Mouse (Mus musculus) lung, postnatal 0 days (tissue): Measurements from ENCODE around the gene Icam5.

ENCODE experiments used
- CTCF ChIP-seq: IDR thresholded peaks from 2 replicates; pipeline ENCODE4 v1.5.1; 2016; ENCODE audit warnings: antibody characterized with exemption, mild to moderate bottlenecking
- EP300 ChIP-seq: IDR thresholded peaks from 2 replicates; pipeline ENCODE4 v1.6.1; 2016; ENCODE audit warnings: antibody characterized with exemption, mild to moderate bottlenecking, control low read depth

DNA sequence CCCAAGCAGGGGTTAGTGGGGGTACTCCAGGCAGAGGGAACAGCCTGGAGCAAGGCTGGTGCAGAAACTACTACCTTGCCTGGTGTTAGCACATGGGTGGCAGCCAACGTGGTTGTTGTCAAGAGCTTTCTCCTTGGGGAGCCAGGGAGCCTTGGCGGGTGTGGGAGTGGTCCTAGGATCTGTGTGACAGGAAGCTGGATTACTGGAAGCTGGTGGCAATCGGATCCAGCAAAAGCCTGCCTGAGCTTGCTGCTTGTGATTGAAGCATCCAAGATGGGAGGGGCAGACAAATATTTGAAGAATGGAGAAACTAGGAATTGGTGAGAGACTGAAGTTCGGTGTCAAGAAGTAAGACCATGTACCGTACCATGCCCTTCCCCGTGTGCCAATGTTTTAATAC is 9.6 kb upstream of the Icam5 start:
- TF ChIP-seq CTCF = no peak
- TF ChIP-seq EP300 = peak; percentile 77
